Mouse (Mus musculus): ENCODE results near the gene Msantd3.

Gene Msantd3

GRCm38 (mm10) chr4:48539841-48540575 is at the start of gene Msantd3:
Gene Msantd3 (plus strand): TSS chr4:48539935.
- CTCF ChIA-PET = no interaction called here

GRCm38 (mm10) chr4:48491290-48491743 is 48.4 kb upstream of the Msantd3 start:
- CTCF ChIA-PET = no interaction called here

GRCm38 (mm10) chr4:48492510-48492909 is 47.2 kb upstream of the Msantd3 start:
- CTCF ChIA-PET = no interaction called here

- CTCF ChIA-PET = no interaction called here
Measured at GRCm38 (mm10) chr4:48510861-48511260, 28.9 kb upstream of the Msantd3 start.

- CTCF ChIA-PET = interaction anchor here (0.7 kb wide), 1 partner anchor 64 kb away, joined by 3 read pairs; no protein-coding TSS in a partner anchor
Measured at GRCm38 (mm10) chr4:48529559-48529958, 10.2 kb upstream of the Msantd3 start.

GRCm38 (mm10) chr4:48531804-48532601 is 7.7 kb upstream of the Msantd3 start:
- CTCF ChIA-PET = no interaction called here

- CTCF ChIA-PET = no interaction called here
Measured at GRCm38 (mm10) chr4:48536275-48536674, 3.5 kb upstream of the Msantd3 start.

- CTCF ChIA-PET = no interaction called here
Measured at GRCm38 (mm10) chr4:48537024-48537423, 2.7 kb upstream of the Msantd3 start.

GRCm38 (mm10) chr4:48538581-48538980 is 1.2 kb upstream of the Msantd3 start:
- CTCF ChIA-PET = no interaction called here

- CTCF ChIA-PET = interaction anchor here (0.6 kb wide), 1 partner anchor 747 kb away, joined by 4 read pairs; no protein-coding TSS in a partner anchor
Measured at GRCm38 (mm10) chr4:48540576-48541111, 909 bp downstream of the Msantd3 start.

GRCm38 (mm10) chr4:48541526-48542250 is 2.0 kb downstream of the Msantd3 start:
- CTCF ChIA-PET = no interaction called here

- CTCF ChIA-PET = no interaction called here
Measured at GRCm38 (mm10) chr4:48542351-48542750, 2.6 kb downstream of the Msantd3 start.

GRCm38 (mm10) chr4:48543071-48543865 is 3.5 kb downstream of the Msantd3 start:
- CTCF ChIA-PET = no interaction called here

- CTCF ChIA-PET = no interaction called here
Measured at GRCm38 (mm10) chr4:48544141-48544540, 4.4 kb downstream of the Msantd3 start.

GRCm38 (mm10) chr4:48545966-48546365 is 6.2 kb downstream of the Msantd3 start:
- CTCF ChIA-PET = no interaction called here

GRCm38 (mm10) chr4:48546568-48547496 is 7.1 kb downstream of the Msantd3 start:
- CTCF ChIA-PET = no interaction called here

GRCm38 (mm10) chr4:48548393-48549045 is 8.8 kb downstream of the Msantd3 start:
- CTCF ChIA-PET = no interaction called here

GRCm38 (mm10) chr4:48549661-48550060 is 9.9 kb downstream of the Msantd3 start:
- CTCF ChIA-PET = no interaction called here

- CTCF ChIA-PET = no interaction called here
Measured at GRCm38 (mm10) chr4:48552486-48553064, 12.8 kb downstream of the Msantd3 start.
